Mouse (Mus musculus) spleen, adult 2 months (tissue): Measurements from ENCODE around the gene Mapk3. TPM values are rescaled to one million over a fixed set of nuclear protein-coding genes. Genes with fewer than 3 reads are reported as not detected.

ENCODE experiments used
- DNase-seq, 2 experiments: peaks; one replicate each; pipeline versions ENCODE4 v3.0.0 to v3.0.0-alpha.2; 2012 to 2021; ENCODE audit warnings: low spot score in 2 of 2, low read depth in 1 of 2
- H3K27ac ChIP-seq: fragments of 200-500 bp; 2 replicates; pipeline ENCODE4 v1.5.1; 2012; ENCODE audit warnings: low read length, inconsistent platforms; ENCODE audit not compliant: insufficient read depth
- H3K27me3 ChIP-seq: fragments of 200-500 bp; 2 replicates; pipeline ENCODE4 v1.6.1; 2012; ENCODE audit warnings: mild to moderate bottlenecking, moderate library complexity, low read length, inconsistent platforms; ENCODE audit not compliant: control insufficient read depth, insufficient read depth
- H3K36me3 ChIP-seq: fragments of 200-500 bp; 2 replicates; pipeline ENCODE4 v1.6.1; 2012; ENCODE audit warnings: mild to moderate bottlenecking, low read length, inconsistent platforms; ENCODE audit not compliant: control insufficient read depth, insufficient read depth
- H3K4me1 ChIP-seq: fragments of 200-500 bp; 2 replicates; pipeline ENCODE4 v1.6.1; 2011; ENCODE audit warnings: inconsistent platforms; ENCODE audit not compliant: control insufficient read depth, insufficient read depth, insufficient read length
- H3K4me3 ChIP-seq: fragments of 200-500 bp; 2 replicates; pipeline ENCODE4 v1.5.1; 2011; ENCODE audit warnings: mild to moderate bottlenecking, inconsistent platforms; ENCODE audit not compliant: insufficient read depth, insufficient read length; ENCODE audit errors: extremely low read depth
- CTCF ChIP-seq: fragments of 200-500 bp; IDR thresholded peaks from 2 replicates; pipeline ENCODE4 v1.5.1; 2011; ENCODE audit warnings: mild to moderate bottlenecking, inconsistent platforms; ENCODE audit not compliant: insufficient read depth, insufficient read length, insufficient replicate concordance; ENCODE audit errors: extremely low read depth
- POLR2A ChIP-seq: fragments of 200-500 bp; IDR thresholded peaks from 2 replicates; pipeline ENCODE4 v1.6.1; 2011; ENCODE audit warnings: low read depth, low read length, inconsistent platforms
- WGBS: fragments of 180-500 bp; shearing (Covaris S2); methylation state at CpG from one replicate; pipeline ENCODE4 v1.1.7; 2018; 5-methylcytosine and 5-hydroxymethylcytosine counted together
- polyA plus RNA-seq: library from polyadenylated mRNA; depleted of rRNA; stranded (reverse); fragments of >200 nt; gene quantifications from 2 replicates; pipeline ENCODE4 v1.2.3, GENCODE M21; 2012

The Mapk3 gene
- polyA plus RNA-seq, 1 experiment: 108 TPM

DNA sequence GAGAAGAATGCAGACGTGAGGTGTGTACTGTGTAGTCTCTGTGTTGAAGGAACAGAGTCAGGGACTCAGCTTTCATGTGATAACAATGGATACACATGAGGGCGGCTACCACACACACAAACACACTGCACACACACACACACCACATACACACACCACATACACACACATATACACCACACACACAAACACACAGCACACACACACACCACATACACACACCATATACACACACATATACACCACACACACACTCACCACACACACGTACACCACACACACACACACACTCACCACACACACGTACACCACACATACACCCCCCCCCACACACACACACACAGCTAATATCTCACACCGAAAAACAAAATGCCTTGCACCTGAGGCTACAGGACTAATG lies 17.9 kb upstream of the Mapk3 start:
- DNase-seq: no peak
- H3K4me1 ChIP-seq: peaks cover 7% of the 10 kb centered on the region; the same call in 1 of the 2 replicates
- WGBS: 85% methylated on average over 5 of the region's 5 CpGs
- no peaks in the 10 kb centered on the region for H3K36me3 ChIP-seq
- no peak overlapping the region for H3K27ac ChIP-seq
- no peaks in the 10 kb centered on the region for H3K27me3 ChIP-seq
- no peak for TF ChIP-seq CTCF
- TF ChIP-seq POLR2A: no peak
- H3K4me3 ChIP-seq: no peak overlapping the region

DNA sequence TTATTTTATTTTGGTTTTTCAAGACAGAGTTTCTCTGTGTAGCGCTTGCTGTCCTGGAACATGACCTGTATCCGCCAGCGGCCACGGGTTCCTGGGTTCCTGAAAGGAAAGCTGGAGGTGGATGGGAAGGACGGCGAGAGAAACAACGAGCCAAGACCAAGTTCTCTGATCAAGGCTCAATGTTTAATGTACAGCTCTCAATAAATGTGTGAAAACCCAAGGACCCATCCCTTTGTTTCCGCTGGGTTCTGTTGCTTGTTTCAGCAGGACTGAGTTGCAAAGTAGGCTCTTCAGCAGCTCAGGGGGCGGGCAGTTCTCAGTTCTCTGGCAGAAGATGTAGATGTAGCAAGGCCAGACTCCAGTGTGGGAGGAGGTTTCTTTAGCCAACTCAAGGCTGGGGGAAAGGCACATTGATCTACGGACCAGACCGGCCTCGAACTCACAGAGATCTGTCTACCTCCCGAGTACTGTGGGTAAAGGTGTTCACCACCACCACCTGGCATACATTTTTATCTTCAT lies 17.4 kb upstream of the Mapk3 start:
- WGBS: 93% methylated on average over 13 of the region's 13 CpGs
- Histone ChIP-seq H3K36me3 (no peaks in the 10 kb centered on the region), H3K27ac (no peak overlapping the region), H3K27me3 (no peaks in the 10 kb centered on the region), H3K4me1 (peaks cover 9% of the 10 kb centered on the region; the same call in 1 of the 2 replicates), H3K4me3 (no peak overlapping the region)
- DNase-seq: no peak
- no peak for TF ChIP-seq CTCF
- no peak for TF ChIP-seq POLR2A

DNA sequence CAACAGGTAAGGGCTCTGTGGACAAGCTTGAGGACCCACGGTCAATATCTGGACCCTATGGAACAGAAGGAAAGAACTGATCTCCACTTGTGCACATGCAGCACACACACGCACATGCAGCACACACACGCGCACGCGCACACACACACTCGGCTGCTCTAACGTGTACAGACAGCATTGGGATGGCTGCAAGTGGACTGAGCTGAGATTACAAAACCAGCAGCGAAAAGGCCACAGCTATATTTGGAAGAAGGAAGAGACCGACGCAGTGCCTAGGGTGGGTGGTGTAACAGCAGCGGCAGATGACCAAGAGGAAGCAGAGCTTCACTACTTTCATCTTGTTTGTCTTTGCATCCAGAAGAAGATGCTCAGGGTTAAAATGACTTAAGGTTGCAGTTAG lies 13.3 kb upstream of the Mapk3 start:
- Histone ChIP-seq H3K27ac (peak overlapping the region; percentile 55), H3K4me1 (peaks cover 11% of the 10 kb centered on the region; the same call in 1 of the 2 replicates), H3K36me3 (no peaks in the 10 kb centered on the region), H3K27me3 (no peaks in the 10 kb centered on the region), H3K4me3 (no peak overlapping the region)
- TF ChIP-seq CTCF: no peak
- no peak for TF ChIP-seq POLR2A
- no peak for DNase-seq
- 50% methylated on average over 12 of the region's 12 CpGs for WGBS

DNA sequence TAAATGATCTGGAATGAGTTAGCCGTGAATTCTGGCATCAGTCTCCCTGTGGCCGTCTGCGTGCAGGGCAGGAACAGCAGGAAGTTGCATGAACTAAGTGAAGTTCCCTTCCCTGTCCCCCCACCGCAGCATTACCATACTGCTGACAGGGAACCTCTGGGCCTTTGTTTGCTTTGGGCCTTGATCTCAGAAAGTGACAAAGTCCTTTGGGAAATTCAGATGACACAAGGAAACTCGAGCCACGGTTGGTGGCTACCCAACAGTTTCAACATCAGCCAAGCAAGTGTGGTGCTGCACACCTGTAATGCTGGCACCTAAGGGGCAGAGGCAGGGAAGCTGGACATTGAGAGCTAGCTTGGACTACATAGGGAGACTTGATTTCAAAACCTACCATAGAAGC lies 12.6 kb upstream of the Mapk3 start:
- Histone ChIP-seq H3K36me3 (no peaks in the 10 kb centered on the region), H3K4me1 (peaks cover 11% of the 10 kb centered on the region; the same call in 1 of the 2 replicates), H3K4me3 (no peak overlapping the region), H3K27me3 (no peaks in the 10 kb centered on the region), H3K27ac (peak overlapping the region; percentile 55)
- 13% methylated on average over 6 of the region's 6 CpGs for WGBS
- peak in 1 of 2 experiments; percentile 34 for DNase-seq
- no peak for TF ChIP-seq CTCF

DNA sequence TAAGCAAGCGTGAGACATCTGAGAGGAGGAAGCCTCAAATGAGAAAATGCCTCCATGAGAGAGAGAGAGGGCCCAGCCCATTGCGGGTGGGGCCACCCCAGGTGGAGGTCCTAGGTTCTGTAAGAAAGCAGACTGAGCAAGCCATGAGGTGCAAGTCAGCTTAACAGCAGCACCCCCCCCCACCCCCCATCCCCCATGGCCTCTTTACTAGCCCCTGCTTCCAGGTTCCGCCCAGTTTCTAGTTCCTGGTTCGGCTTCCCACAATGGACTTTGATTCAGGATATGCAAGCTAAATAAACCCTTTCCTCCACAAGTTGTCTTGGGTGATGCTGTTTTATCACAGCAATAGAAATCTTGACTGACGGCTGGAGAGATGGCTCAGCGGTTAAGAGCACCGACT lies 10.6 kb upstream of the Mapk3 start:
- Histone ChIP-seq H3K27me3 (no peaks in the 10 kb centered on the region), H3K4me3 (no peak overlapping the region), H3K4me1 (peaks cover 11% of the 10 kb centered on the region; the same call in 1 of the 2 replicates), H3K36me3 (no peaks in the 10 kb centered on the region), H3K27ac (no peak overlapping the region)
- no peak for DNase-seq
- 84% methylated on average over 7 of the region's 7 CpGs for WGBS
- TF ChIP-seq CTCF: no peak
- TF ChIP-seq POLR2A: no peak

DNA sequence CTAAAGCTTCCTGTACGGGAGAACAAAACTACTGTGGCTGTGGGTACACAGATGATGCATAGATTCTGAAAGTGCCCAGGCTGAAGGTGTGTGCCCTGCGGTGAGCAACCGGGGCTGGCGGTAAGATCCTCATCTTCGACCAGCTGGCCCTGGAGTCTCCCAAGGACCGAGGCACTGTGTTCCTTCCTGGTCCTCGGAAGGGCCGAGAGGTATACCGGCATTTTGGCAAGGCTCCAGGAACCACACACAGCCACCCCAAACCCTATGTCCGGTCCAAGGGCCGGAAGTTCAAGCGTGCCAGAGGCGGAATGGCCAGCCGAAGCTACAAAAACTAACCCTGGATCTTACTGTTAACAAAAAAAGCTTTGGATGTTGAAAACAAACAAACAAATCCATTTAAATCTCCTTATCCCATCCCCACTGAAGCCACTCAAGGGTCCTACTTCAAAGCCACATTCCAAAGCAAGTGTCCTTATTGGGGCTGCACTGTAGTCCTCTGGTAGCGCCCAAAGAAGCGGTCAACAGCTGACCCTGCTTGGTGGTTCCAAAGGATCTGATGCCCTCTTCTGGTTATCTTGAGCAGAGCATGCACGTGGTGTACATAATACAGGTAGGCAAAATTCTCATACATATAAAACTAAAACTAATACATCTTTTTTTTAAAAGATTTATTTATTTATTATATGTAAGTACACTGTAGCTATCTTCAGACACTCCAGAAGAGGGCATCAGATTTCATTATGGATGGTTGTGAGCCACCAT lies 9.6 kb upstream of the Mapk3 start:
- no peak for DNase-seq
- Histone ChIP-seq H3K4me3 (no peak overlapping the region), H3K4me1 (peaks cover 15% of the 10 kb centered on the region; the same call in 1 of the 2 replicates), H3K27me3 (no peaks in the 10 kb centered on the region), H3K36me3 (no peaks in the 10 kb centered on the region), H3K27ac (no peak overlapping the region)
- 94% methylated on average over 17 of the region's 17 CpGs for WGBS
- no peak for TF ChIP-seq POLR2A
- TF ChIP-seq CTCF: no peak

DNA sequence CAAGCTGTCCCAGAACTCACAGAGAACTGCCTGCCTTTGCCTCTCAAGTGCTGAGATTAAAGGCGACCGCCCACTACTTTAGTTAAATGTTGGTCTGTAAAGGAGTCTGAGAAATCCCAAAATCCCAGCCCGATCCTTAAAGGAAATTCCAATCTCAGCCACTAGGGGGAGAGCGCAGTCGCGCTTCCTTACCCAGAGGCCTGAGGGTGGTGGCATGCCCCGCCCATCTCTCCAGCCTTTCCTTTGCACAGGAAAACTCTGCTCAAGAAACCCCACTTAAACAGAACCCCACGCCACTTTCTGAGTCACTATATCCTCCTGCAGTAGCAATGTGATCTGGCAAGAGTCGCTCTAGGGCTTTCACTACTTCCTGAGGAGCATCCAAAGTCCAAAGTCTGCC lies 4.5 kb upstream of the Mapk3 start:
- H3K4me3 ChIP-seq: peak overlapping the region; percentile 10; the same call in 1 of the 2 replicates
- DNase-seq: peak in 1 of 2 experiments; percentile 53
- H3K36me3 ChIP-seq: no peaks in the 10 kb centered on the region
- WGBS: 2% methylated on average over 9 of the region's 9 CpGs
- peaks cover 4% of the 10 kb centered on the region; the same call in 1 of the 2 replicates for H3K4me1 ChIP-seq
- H3K27ac ChIP-seq: 0 out of 2 replicates have a peak overlapping the region, but pooled peaks have one; percentile 12
- H3K27me3 ChIP-seq: no peaks in the 10 kb centered on the region
- TF ChIP-seq CTCF (peak; percentile 69; the same call in 1 of the 2 replicates), POLR2A (no peak)
